Mouse (Mus musculus) erythroblast, embryonic 14.5 days (primary cell): Measurements from ENCODE around the gene Asb8.

Source experiments
- GATA1 ChIP-seq: IDR thresholded peaks from 2 replicates; pipeline ENCODE4 v1.6.1; 2012; ENCODE audit warnings: low read length, inconsistent platforms, mixed read lengths
- TAL1 ChIP-seq: IDR thresholded peaks from 3 replicates; pipeline ENCODE4 v1.6.1; 2012; ENCODE audit warnings: low read length, inconsistent platforms, mixed read lengths

DNA sequence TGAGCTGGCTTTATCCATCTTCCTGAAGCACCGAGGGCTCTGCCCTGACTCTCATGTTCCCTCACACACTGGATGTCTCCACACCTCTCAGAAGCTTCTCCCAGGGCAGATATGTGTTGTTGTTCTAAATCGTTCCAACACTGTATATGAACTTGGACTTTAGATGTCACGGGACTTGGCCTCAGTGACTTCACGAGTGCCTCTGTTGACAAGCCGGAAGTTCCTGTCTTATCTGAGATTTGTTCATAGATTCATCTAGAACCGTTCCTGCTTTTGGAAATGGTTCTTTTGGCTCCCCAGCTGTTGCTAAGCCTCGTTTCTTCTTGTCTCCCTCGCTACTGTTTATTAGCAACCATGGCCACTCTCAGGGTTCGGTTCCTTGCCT, 49.7 kb downstream of the Asb8 start:
- no peak for TF ChIP-seq TAL1
- TF ChIP-seq GATA1: no peak
